In genomic region chr8:3656725-3657381, GRCm38 (mm10) we compare ENCODE assay signal across 10 mouse cellular contexts. TPM values are rescaled to one million over a fixed set of nuclear protein-coding genes. Genes with fewer than 3 reads are reported as not detected.
DNase-seq lines count a peak whose midpoint lies in the region; ATAC-seq and TF ChIP-seq lines count a peak whose summit lies in the region.
"Had no signal": no experiment of that assay in that cellular context is flagged by ENCODE, and none has a peak within 500 bp of the region (broad histone marks: within the 10 kb centered on the region; RNA-seq: fewer than 3 reads in every experiment).

No protein-coding gene starts in this region.

- H3K4me1 ChIP-seq in hindbrain, embryonic 10.5 days (replicated peaks), result peaks cover 14% of the 10 kb centered on the region
- H3K4me1 ChIP-seq: heart, embryonic 13.5 days; limb, embryonic 15.5 days had no signal

- DNase-seq in adrenal gland, postnatal 10 days, result peak; percentile 44
- no peak for DNase-seq in adrenal gland, adult 8-10 months
- peak; percentile 63 for DNase-seq in brain, embryonic 14.5 days (ENCODE audit: low read depth)
- peak; percentile 51 for DNase-seq in hindbrain, embryonic 10.5 days (ENCODE audit: low spot score)
- DNase-seq in neural tube, embryonic 10.5 days (ENCODE audit: extremely low spot score, low spot score), result peak; percentile 42
- no peak for DNase-seq in cerebellum, adult 11 months
- DNase-seq in spleen, postnatal 36 days (ENCODE audit: low spot score in 2 of 2), result no peak

- peak overlapping the region; percentile 29; the same call in 1 of the 2 replicates for H3K4me3 ChIP-seq in hindbrain, embryonic 10.5 days
- H3K4me3 ChIP-seq: heart, embryonic 13.5 days; limb, embryonic 15.5 days had no signal

- no peaks in the 10 kb centered on the region for H3K36me3 ChIP-seq in hindbrain, embryonic 10.5 days
- H3K36me3 ChIP-seq: heart, embryonic 13.5 days; limb, embryonic 15.5 days had no signal

- no peak for TF ChIP-seq CTCF in brain, embryonic 14.5 days (IDR thresholded peaks at IDR 0.05; ENCODE audit: borderline replicate concordance, extremely low read depth, insufficient read depth, insufficient read length)

- no peaks in the 10 kb centered on the region for H3K27me3 ChIP-seq in hindbrain, embryonic 10.5 days (ENCODE audit: insufficient read depth, poor library complexity, severe bottlenecking)
- H3K27me3 ChIP-seq: limb, embryonic 15.5 days had no signal

- H3K27ac ChIP-seq in hindbrain, embryonic 10.5 days, result no peak overlapping the region
- H3K27ac ChIP-seq: heart, embryonic 13.5 days; limb, embryonic 15.5 days had no signal

- no peak for ATAC-seq in erythroid progenitor cell, adult 5-6 weeks (replicated peaks; ENCODE audit: low FRiP score, poor library complexity, severe bottlenecking)

- no peak for TF ChIP-seq POLR2A in brain, embryonic 14.5 days (IDR thresholded peaks at IDR 0.05; ENCODE audit: borderline replicate concordance, extremely low read depth, insufficient read depth, insufficient read length, poor library complexity, severe bottlenecking)

- H3K9me3 ChIP-seq in hindbrain, embryonic 10.5 days, result no peaks in the 10 kb centered on the region
- H3K9me3 ChIP-seq: heart, embryonic 13.5 days; limb, embryonic 15.5 days had no signal

- 27% methylated on average over 7 of the region's 7 CpGs for WGBS in hindbrain, embryonic 10.5 days

RNA-seq across cellular contexts. Expression of gene Retn, which starts 1.3 kb away (rescaled TPM):
- 10 to 100 TPM in 1 of 2 experiments, 1 to 10 TPM in 1; 3.7 to 33.4 TPM for total RNA-seq in adrenal gland, postnatal 10 days (2021)
- 100 to 1,000 TPM in 3 of 4 experiments, 10 to 100 TPM in 1; 50.2 to 152 (median 108) TPM for total RNA-seq in adrenal gland, adult 8-10 months (2022)
- 0.34 and 0.52 TPM in 2 replicates for polyA plus RNA-seq in brain, embryonic 14.5 days (2012; rRNA removed)
- polyA plus RNA-seq in hindbrain, embryonic 10.5 days (2016; fragmentation: Nextera tagmentation; extraction: Ambion mirVana), result 0.37 and 0.55 TPM in 2 replicates
- total RNA-seq in erythroid progenitor cell, adult 5-6 weeks (2015; ENCODE audit: low replicate concordance), result not detected in 2 replicates
- not detected in 2 replicates for total RNA-seq in erythroid progenitor cell, adult 5-6 weeks (2017; ENCODE audit: low replicate concordance)
- polyA plus RNA-seq: heart, embryonic 13.5 days; limb, embryonic 15.5 days had no signal

RNA-seq across cellular contexts. Expression of gene Mcemp1, which starts 8.7 kb away (rescaled TPM):
- 1 to 10 TPM; 1.2 to 1.7 TPM for total RNA-seq in adrenal gland, postnatal 10 days (2021)
- total RNA-seq in adrenal gland, adult 8-10 months (2022), result under 1 TPM in 3 of 4 experiments, not detected in 1; 0.17 to 0.40 (median 0.26) TPM
- 0.11 and 0.29 TPM in 2 replicates for polyA plus RNA-seq in brain, embryonic 14.5 days (2012; rRNA removed)
- polyA plus RNA-seq in hindbrain, embryonic 10.5 days (2016; fragmentation: Nextera tagmentation; extraction: Ambion mirVana), result 0.14 and 0.17 TPM in 2 replicates
- 13.4 and 36.4 TPM in 2 replicates for total RNA-seq in erythroid progenitor cell, adult 5-6 weeks (2015; ENCODE audit: low replicate concordance)
- 4.1 and 11.6 TPM in 2 replicates for total RNA-seq in erythroid progenitor cell, adult 5-6 weeks (2017; ENCODE audit: low replicate concordance)
- polyA plus RNA-seq: heart, embryonic 13.5 days had no signal

RNA-seq across cellular contexts. Expression of gene Fcor, which starts 15.3 kb away (rescaled TPM):
- 10 to 100 TPM; 28.3 to 29.9 TPM for total RNA-seq in adrenal gland, postnatal 10 days (2021)
- 10 to 100 TPM in 3 of 4 experiments, 1 to 10 TPM in 1; 8.1 to 26.3 (median 22.4) TPM for total RNA-seq in adrenal gland, adult 8-10 months (2022)
- 6.8 and 11.7 TPM in 2 replicates for polyA plus RNA-seq in brain, embryonic 14.5 days (2012; rRNA removed)
- 9.5 and 9.6 TPM in 2 replicates for polyA plus RNA-seq in hindbrain, embryonic 10.5 days (2016; fragmentation: Nextera tagmentation; extraction: Ambion mirVana)
- total RNA-seq in erythroid progenitor cell, adult 5-6 weeks (2015; ENCODE audit: low replicate concordance), result not detected in 2 replicates
- total RNA-seq in erythroid progenitor cell, adult 5-6 weeks (2017; ENCODE audit: low replicate concordance), result not detected in 2 replicates

RNA-seq across cellular contexts. Expression of gene Trappc5, which starts 19.2 kb away (rescaled TPM):
- total RNA-seq in adrenal gland, postnatal 10 days (2021), result 10 to 100 TPM; 19.5 to 23.1 TPM
- total RNA-seq in adrenal gland, adult 8-10 months (2022), result 10 to 100 TPM; 21.0 to 23.6 (median 22.5) TPM
- polyA plus RNA-seq in brain, embryonic 14.5 days (2012; rRNA removed), result 57.5 and 60.9 TPM in 2 replicates
- 44.7 and 45.3 TPM in 2 replicates for polyA plus RNA-seq in hindbrain, embryonic 10.5 days (2016; fragmentation: Nextera tagmentation; extraction: Ambion mirVana)
- total RNA-seq in erythroid progenitor cell, adult 5-6 weeks (2015; ENCODE audit: low replicate concordance), result 5.4 and 6.1 TPM in 2 replicates
- total RNA-seq in erythroid progenitor cell, adult 5-6 weeks (2017; ENCODE audit: low replicate concordance), result 5.1 and 5.4 TPM in 2 replicates

RNA-seq across cellular contexts. Expression of gene Stxbp2, which starts 26.1 kb away (rescaled TPM):
- 10 to 100 TPM; 70.1 to 89.1 TPM for total RNA-seq in adrenal gland, postnatal 10 days (2021)
- 100 to 1,000 TPM in 2 of 4 experiments, 10 to 100 TPM in 2; 76.2 to 107 (median 99.8) TPM for total RNA-seq in adrenal gland, adult 8-10 months (2022)
- polyA plus RNA-seq in brain, embryonic 14.5 days (2012; rRNA removed), result 117 and 254 TPM in 2 replicates
- 38.7 and 44.1 TPM in 2 replicates for polyA plus RNA-seq in hindbrain, embryonic 10.5 days (2016; fragmentation: Nextera tagmentation; extraction: Ambion mirVana)
- total RNA-seq in erythroid progenitor cell, adult 5-6 weeks (2015; ENCODE audit: low replicate concordance), result 32.7 and 56.9 TPM in 2 replicates
- 34.7 and 49.1 TPM in 2 replicates for total RNA-seq in erythroid progenitor cell, adult 5-6 weeks (2017; ENCODE audit: low replicate concordance)

Comparison
In these comparisons a context has a peak if more than half of its experiments do, and no peak if none do; other contexts are left out.
1. DNase-seq: peak in adrenal gland, postnatal 10 days (single experiment), brain, embryonic 14.5 days (single experiment), hindbrain, embryonic 10.5 days (single experiment) and neural tube, embryonic 10.5 days (single experiment); none in adrenal gland, adult 8-10 months (single experiment), cerebellum, adult 11 months (single experiment) and spleen, postnatal 36 days (0 of 2).
2. RNA of gene Retn, which starts 1.3 kb away (total RNA-seq): 50.2 to 152 TPM in adrenal gland, adult 8-10 months and 3.7 to 33.4 TPM in adrenal gland, postnatal 10 days; not detected in erythroid progenitor cell, adult 5-6 weeks; every median in the first group is over 4 times any median in the second.
3. RNA of gene Fcor, which starts 15.3 kb away (total RNA-seq): 28.3 to 29.9 TPM in adrenal gland, postnatal 10 days and 8.1 to 26.3 TPM in adrenal gland, adult 8-10 months; not detected in erythroid progenitor cell, adult 5-6 weeks; every median in the first group is over 4 times any median in the second.